Mouse (Mus musculus) ES-Bruce4 (cell line): ENCODE data around the gene Retsat.

Experiments used
- CTCF ChIP-seq: IDR thresholded peaks from one replicate; pipeline ENCODE4 v1.8.1; 2011; ENCODE audit warnings: low read depth, low read length
- POLR2A ChIP-seq: IDR thresholded peaks from one replicate; pipeline ENCODE4 v1.8.1; 2011; ENCODE audit warnings: low read length; ENCODE audit not compliant: insufficient read depth

DNA sequence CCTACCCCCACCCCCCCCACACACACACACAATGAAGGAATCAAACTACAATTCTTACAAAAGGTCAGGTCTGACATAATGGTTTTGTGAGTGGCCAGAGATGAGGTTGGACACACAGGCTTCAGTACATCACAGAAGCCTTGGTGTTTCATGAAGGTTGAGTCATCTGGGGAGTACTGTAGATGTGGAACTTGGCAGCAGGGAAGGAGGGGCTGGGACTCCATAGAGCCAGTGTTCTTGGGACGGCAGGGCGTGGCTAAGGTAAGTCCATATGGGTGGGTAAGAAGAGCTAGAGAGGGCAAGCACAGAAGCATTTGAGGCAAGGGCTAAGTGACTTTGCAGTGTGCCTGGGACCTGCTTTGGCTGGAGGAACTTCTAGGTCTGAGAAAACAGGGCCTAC is 5.8 kb downstream of the Retsat start:
- TF ChIP-seq POLR2A (no peak), CTCF (no peak)
